Comparison of ENCODE assay signal across 11 mouse cellular contexts in the genomic region with DNA sequence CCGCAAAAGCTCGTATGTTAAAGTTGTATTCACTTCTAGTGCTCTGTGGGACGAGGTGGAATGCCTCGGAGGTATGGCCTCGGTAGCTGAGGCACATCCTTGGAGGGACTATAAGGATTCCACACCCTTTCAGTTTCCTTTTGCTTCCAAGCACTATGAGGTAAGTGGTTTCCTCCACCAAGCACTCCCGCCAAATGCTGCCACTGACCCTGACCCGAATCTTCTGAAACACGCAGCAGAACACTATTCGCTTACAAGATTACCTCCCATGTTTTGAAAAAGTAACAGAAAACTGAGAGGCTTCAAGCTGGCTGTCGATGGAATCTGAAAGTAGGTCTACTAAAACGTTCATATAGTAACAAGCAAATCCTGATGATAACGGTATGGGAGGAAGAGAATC.
"Had no signal": no experiment of that assay in that cellular context is flagged by ENCODE, and none has a peak within 500 bp of the region (broad histone marks: within the 10 kb centered on the region; RNA-seq: fewer than 3 reads in every experiment).

No protein-coding gene starts in this region.

- DNase-seq: lung, adult 2 months; lung, postnatal 14 days; lung, postnatal 36 days; retina, postnatal 1 day; right cerebral cortex, adult 18-20 months; right cerebral cortex, postnatal 25 days; right cerebral cortex, postnatal 4 days; spleen, adult 18-20 months; thymus, adult 18-20 months; thymus, postnatal 14 days; thymus, postnatal 36 days had no signal
